Mouse (Mus musculus) CH12.LX (cell line): ENCODE measurements at regions not wholly inside any gene's neighbourhood (a gene's known extent, or its start where the extent isn't known, plus 50 kb on each side); places are given as distances from the start of the nearest gene placed in this dataset.

Experiments
- DNase-seq: peaks from one replicate; pipeline ENCODE4 v3.0.0-alpha.2; 2013; ENCODE audit errors: extremely low read depth
- H3K27ac ChIP-seq: 2 replicates; pipeline ENCODE4 v1.5.1; 2012; ENCODE audit warnings: low read depth, mild to moderate bottlenecking, control low read depth, moderate library complexity; ENCODE audit not compliant: insufficient read depth
- H3K27me3 ChIP-seq: replicated peaks from 2 replicates; pipeline ENCODE3; 2012; ENCODE audit warnings: inconsistent platforms
- H3K36me3 ChIP-seq, 2 experiments: replicated peaks in 1 of 2; 2 replicates each; pipeline versions ENCODE3 to v1.6.1; 2012; ENCODE audit warnings: inconsistent platforms in 1 of 2, low read length in 1 of 2, mild to moderate bottlenecking in 1 of 2, mixed read lengths in 1 of 2, moderate library complexity in 1 of 2; ENCODE audit not compliant: control insufficient read depth in 1 of 2, insufficient read depth in 1 of 2
- H3K4me1 ChIP-seq, 2 experiments: 2 replicates each; pipeline ENCODE4 v1.6.1; 2012; ENCODE audit warnings: inconsistent platforms in 1 of 2, moderate library complexity in 1 of 2; ENCODE audit not compliant: insufficient read depth in 2 of 2, control insufficient read depth in 1 of 2
- H3K4me2 ChIP-seq: 2 replicates; pipeline ENCODE4 v1.6.1; 2012; ENCODE audit warnings: low read depth, mild to moderate bottlenecking, control low read depth; ENCODE audit not compliant: poor library complexity, insufficient read depth, severe bottlenecking
- H3K4me3 ChIP-seq, 3 experiments: fragments of 150-350 bp in 1 of 3; sonication (generic) in 1 of 3; replicated peaks in 1 of 3; 2 replicates each; pipeline versions ENCODE3 to v1.5.1; 2011 to 2012; ENCODE audit warnings: low read depth in 2 of 3, low read length in 2 of 3, mild to moderate bottlenecking in 2 of 3, moderate library complexity in 2 of 3, control low read depth in 1 of 3, improper control_type of control experiment in 1 of 3, inconsistent platforms in 1 of 3, mixed read lengths in 1 of 3; ENCODE audit not compliant: poor library complexity in 1 of 3
- H3K79me2 ChIP-seq: replicated peaks from 2 replicates; pipeline ENCODE4 v1.6.1; 2012; ENCODE audit warnings: mild to moderate bottlenecking, moderate library complexity; ENCODE audit not compliant: control insufficient read depth, poor library complexity, insufficient read depth, severe bottlenecking; ENCODE audit errors: extremely low read depth
- H3K9ac ChIP-seq: 2 replicates; pipeline ENCODE4 v1.6.1; 2012; ENCODE audit warnings: low read depth, mild to moderate bottlenecking, control low read depth, moderate library complexity; ENCODE audit not compliant: insufficient read depth
- H3K9me3 ChIP-seq: replicated peaks from 2 replicates; pipeline ENCODE3; 2012; ENCODE audit warnings: low read length, inconsistent platforms, mixed read lengths
- BHLHE40 ChIP-seq: IDR thresholded peaks from 2 replicates; pipeline ENCODE4 v1.6.1; 2011; ENCODE audit warnings: mild to moderate bottlenecking, low read depth, low read length, improper control_type of control experiment
- ETS1 ChIP-seq: conservative IDR thresholded peaks from 2 replicates; pipeline ENCODE4 v1.6.1; 2012; ENCODE audit warnings: low read depth, mild to moderate bottlenecking, inconsistent platforms, low read length, improper control_type of control experiment, moderate library complexity
- GABPA ChIP-seq: IDR thresholded peaks from 2 replicates; pipeline ENCODE4 v1.6.1; 2012; ENCODE audit warnings: low read depth, low read length, improper control_type of control experiment, inconsistent platforms; ENCODE audit not compliant: insufficient replicate concordance
- IRF4 ChIP-seq: IDR thresholded peaks from 2 replicates; pipeline ENCODE4 v1.6.1; 2014; ENCODE audit warnings: low read depth, mild to moderate bottlenecking, inconsistent platforms, low read length, improper control_type of control experiment
- JUND ChIP-seq: conservative IDR thresholded peaks from 2 replicates; pipeline ENCODE4 v1.6.1; 2011; ENCODE audit warnings: low read depth, low read length, improper control_type of control experiment
- MYC ChIP-seq: IDR thresholded peaks from 2 replicates; pipeline ENCODE4 v1.6.1; 2011; ENCODE audit warnings: low read depth, mild to moderate bottlenecking, improper control_type of control experiment, low read length
- NELFE ChIP-seq: IDR thresholded peaks from 2 replicates; pipeline ENCODE4 v1.6.1; 2011; ENCODE audit warnings: low read depth, low read length, improper control_type of control experiment
- NRF1 ChIP-seq: IDR thresholded peaks from 2 replicates; pipeline ENCODE4 v1.6.1; 2014; ENCODE audit warnings: low read depth, mild to moderate bottlenecking, inconsistent platforms, low read length, improper control_type of control experiment, moderate library complexity
- TBP ChIP-seq: conservative IDR thresholded peaks from 2 replicates; pipeline ENCODE4 v1.6.1; 2011; ENCODE audit warnings: low read depth, low read length, improper control_type of control experiment
- TCF12 ChIP-seq: IDR thresholded peaks from 2 replicates; pipeline ENCODE4 v1.6.1; 2014; ENCODE audit warnings: low read depth, mild to moderate bottlenecking, inconsistent platforms, low read length, improper control_type of control experiment
- dilution Hi-C: fragments of 300-500 bp; cut with MboI; formaldehyde crosslinking; loops from 2 replicates; pipeline ENCODE4 v1.14.3; 2020; ENCODE audit warnings: low sequenced_read_pairs; ENCODE audit not compliant: extremely low pct_unique_long_range_greater_than_20kb, extremely low pct_ligation_motif_present
- in situ Hi-C: fragments of 300-500 bp; cut with MboI; formaldehyde crosslinking; loops from 3 replicates; pipeline ENCODE4 v1.14.3; 2019; ENCODE audit warnings: low sequenced_read_pairs, low pct_ligation_motif_present, low pct_unique_long_range_greater_than_20kb, mixed read lengths

GRCm38 (mm10) chr12:47927007-47927406, 1108.3 kb upstream of the Nova1 start:
- dilution Hi-C loops (no loop called here), in situ Hi-C loops (no loop called here)
- no peak for TF ChIP-seq TBP
- no peak for TF ChIP-seq GABPA
- TF ChIP-seq JUND: no peak
- TF ChIP-seq NELFE: no peak
- no peak for TF ChIP-seq TCF12
- TF ChIP-seq ETS1: no peak
- TF ChIP-seq BHLHE40: no peak
- no peak for TF ChIP-seq NRF1
- no peak for TF ChIP-seq MYC
- no peak for TF ChIP-seq IRF4
- Histone ChIP-seq H3K36me3 (no peaks in the 10 kb centered on the region), H3K27me3 (no peaks in the 10 kb centered on the region), H3K4me2 (no peak overlapping the region), H3K4me3 (no peak overlapping the region), H3K79me2 (no peaks in the 10 kb centered on the region), H3K9me3 (no peaks in the 10 kb centered on the region), H3K27ac (no peak overlapping the region), H3K9ac (no peak overlapping the region), H3K4me1 (no peaks in the 10 kb centered on the region)
- no peak for DNase-seq
